Mouse (Mus musculus) limb, embryonic 11.5 days (tissue): Measurements from ENCODE around the gene Arpc3. TPM values are rescaled to one million over a fixed set of nuclear protein-coding genes. Genes with fewer than 3 reads are reported as not detected.
"Not testable (repeated sequence)": the region's sequence is repeated elsewhere in the genome, so short reads cannot be mapped to it uniquely, and the experiment has no call there.

ENCODE experiments used
- ATAC-seq: fragments of 200-750 bp; cut with Nextera tagmentation; 2 replicates; pipeline ENCODE4 v1.8.0; 2017; ENCODE audit warnings: low read depth; ENCODE audit not compliant: insufficient number of reproducible peaks, low FRiP score, low TSS enrichment
- DNase-seq: peaks from one replicate; pipeline ENCODE4 v3.0.0-alpha.2; 2015; ENCODE audit warnings: low spot score
- H3K27ac ChIP-seq: fragments of 300-500 bp; sonication (generic); replicated peaks from 2 replicates; pipeline ENCODE4 v1.5.1; 2014; ENCODE audit warnings: low read depth, mild to moderate bottlenecking, low read length
- H3K27me3 ChIP-seq: fragments of 300-500 bp; sonication (generic); 2 replicates; pipeline ENCODE4 v1.6.1; 2014; ENCODE audit warnings: mild to moderate bottlenecking, low read length, mixed read lengths; ENCODE audit not compliant: control insufficient read depth, insufficient read depth
- H3K36me3 ChIP-seq: fragments of 300-500 bp; sonication (generic); 2 replicates; pipeline ENCODE4 v1.6.1; 2014; ENCODE audit warnings: mild to moderate bottlenecking, low read length, moderate library complexity, mixed read lengths; ENCODE audit not compliant: control insufficient read depth, insufficient read depth
- H3K4me1 ChIP-seq: fragments of 300-500 bp; sonication (generic); 2 replicates; pipeline ENCODE4 v1.6.1; 2014; ENCODE audit warnings: low read length, mixed read lengths; ENCODE audit not compliant: control insufficient read depth, insufficient read depth
- H3K4me2 ChIP-seq: fragments of 300-500 bp; sonication (generic); 2 replicates; pipeline ENCODE4 v1.6.1; 2014; ENCODE audit warnings: low read depth, mild to moderate bottlenecking, moderate library complexity; ENCODE audit not compliant: severe bottlenecking
- H3K4me3 ChIP-seq: fragments of 300-500 bp; sonication (generic); 2 replicates; pipeline ENCODE4 v1.5.1; 2014; ENCODE audit warnings: low read depth, low read length
- H3K9ac ChIP-seq: fragments of 300-500 bp; sonication (generic); 2 replicates; pipeline ENCODE4 v1.6.1; 2014; ENCODE audit warnings: mild to moderate bottlenecking, low read length
- H3K9me3 ChIP-seq: fragments of 300-500 bp; sonication (generic); 2 replicates; pipeline ENCODE4 v1.6.1; 2016; ENCODE audit warnings: low read length; ENCODE audit not compliant: control insufficient read depth
- WGBS: fragments of 180-500 bp; shearing (Covaris S2); extraction: QIAGEN DNeasy Blood & Tissue Kit; methylation state at CpG from one replicate; pipeline ENCODE4 v1.1.7; 2014; 5-methylcytosine and 5-hydroxymethylcytosine counted together
- polyA plus RNA-seq: library from polyadenylated mRNA; unstranded; fragments of >200 nt; fragmentation: Nextera tagmentation; extraction: Ambion mirVana; gene quantifications from 2 replicates; pipeline ENCODE4 v1.2.1, GENCODE M21; 2014

Gene Arpc3
- polyA plus RNA-seq, 1 experiment from 2014 or later: 45.4 TPM

GRCm38 (mm10) chr5:122420676-122421075, 29.0 kb downstream of the Arpc3 start:
- not testable (repeated sequence) for H3K27me3 ChIP-seq, DNase-seq, H3K36me3 ChIP-seq, H3K9ac ChIP-seq, ATAC-seq, H3K9me3 ChIP-seq, H3K4me2 ChIP-seq, H3K4me1 ChIP-seq, H3K27ac ChIP-seq, H3K4me3 ChIP-seq
- WGBS: 70% methylated on average over 4 of the region's 4 CpGs

DNA sequence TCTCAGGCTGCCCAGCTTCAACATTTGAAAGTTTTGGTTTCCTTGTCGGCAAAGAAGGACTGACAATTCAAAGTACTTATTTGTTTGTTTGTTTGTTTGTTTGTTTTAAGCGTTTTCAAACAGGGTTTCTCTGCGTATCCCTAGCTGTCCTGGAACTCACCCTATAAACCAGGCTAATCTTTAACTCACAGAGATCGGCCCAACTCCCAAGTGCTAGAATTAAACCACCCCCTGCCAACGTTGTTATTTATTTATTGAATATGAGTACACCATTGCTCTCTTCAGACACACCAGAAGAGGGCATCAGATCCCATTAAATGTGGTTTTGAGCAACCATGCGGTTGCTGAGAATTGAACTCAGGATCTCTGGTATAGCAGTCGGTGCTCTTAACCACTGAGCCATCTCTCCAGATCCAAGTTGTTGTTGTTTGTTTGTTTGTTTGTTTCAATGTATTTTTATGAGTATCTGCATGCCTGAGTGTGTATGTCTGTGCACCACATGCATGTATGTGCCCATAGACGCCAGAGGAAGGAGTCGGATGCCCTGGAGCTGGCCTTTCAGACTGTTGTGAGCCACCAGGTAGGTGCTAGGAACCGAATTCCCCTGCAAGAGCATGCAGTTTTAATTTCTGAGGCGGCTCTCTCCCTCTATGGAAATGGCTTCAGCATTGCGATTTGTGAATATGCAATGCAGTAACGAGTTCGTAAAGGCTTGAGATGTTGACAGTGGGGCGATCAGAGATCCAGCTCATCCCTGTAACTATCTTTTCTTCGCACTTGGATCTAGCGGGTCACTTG, 29.8 kb downstream of the Arpc3 start, which contains the start of gene Anapc7:
Anapc7 (plus strand) TSS at position 423 of the 798 bp plus-strand sequence.
- Histone ChIP-seq H3K36me3 (no peaks in the 10 kb centered on the region), H3K9me3 (no peaks in the 10 kb centered on the region), H3K4me3 (peak within 1 kb of the TSS; percentile 93), H3K27me3 (no peaks in the 10 kb centered on the region), H3K4me2 (peak within 1 kb of the TSS; percentile 93), H3K9ac (peak within 1 kb of the TSS; percentile 89), H3K27ac (peak within 1 kb of the TSS; percentile 64; the same call in 1 of the 2 replicates), H3K4me1 (no peaks in the 10 kb centered on the region; the same call in 1 of the 2 replicates)
- ATAC-seq (no peak), DNase-seq (no peak)
- WGBS: 25% methylated on average over 17 of the region's 17 CpGs

DNA sequence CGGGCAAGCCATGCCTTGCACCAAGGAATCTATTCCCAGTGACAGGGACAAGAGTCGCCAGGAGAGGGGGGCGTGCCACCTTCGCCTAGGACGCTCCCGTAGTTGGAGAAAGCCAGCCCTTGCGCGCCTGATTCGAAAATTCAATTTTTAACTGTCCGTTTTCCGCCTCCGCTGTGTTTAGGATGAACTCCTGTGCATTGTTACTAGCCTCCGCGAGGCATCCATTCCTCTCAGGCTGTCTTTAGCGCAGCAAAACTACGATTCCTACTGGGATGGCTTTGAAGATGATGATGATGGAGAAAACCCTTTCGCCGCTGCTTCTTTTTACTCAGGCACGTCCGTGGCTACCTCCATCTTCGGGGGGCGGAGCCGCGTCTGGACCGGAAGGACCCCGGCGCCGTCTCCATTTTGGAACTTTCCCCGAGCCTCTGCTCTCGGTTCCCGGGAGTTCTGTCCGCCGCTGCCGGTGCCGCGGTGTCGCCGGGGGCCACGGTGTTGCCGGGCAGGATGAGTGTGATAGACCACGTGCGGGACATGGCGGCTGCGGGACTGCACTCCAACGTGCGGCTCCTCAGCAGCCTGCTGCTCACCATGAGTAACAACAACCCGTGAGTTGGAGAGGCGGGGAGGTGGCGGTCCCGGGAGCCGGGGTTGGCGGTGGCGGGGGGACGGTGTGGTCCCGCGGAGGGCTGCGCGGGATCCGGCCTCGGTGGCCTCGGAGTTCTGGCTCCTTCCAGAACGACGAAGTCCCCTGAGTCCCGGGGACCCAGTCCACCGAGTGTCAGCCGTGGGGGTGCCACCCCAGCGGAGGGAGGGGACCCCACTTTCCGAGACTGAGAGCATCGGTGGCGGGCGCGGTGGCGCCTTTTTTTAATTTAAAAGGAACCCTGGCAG, 30.6 kb downstream of the Arpc3 start:
- Histone ChIP-seq H3K9me3 (no peaks in the 10 kb centered on the region), H3K9ac (peak overlapping the region; percentile 89), H3K36me3 (no peaks in the 10 kb centered on the region), H3K4me2 (peak overlapping the region; percentile 93), H3K27ac (peak overlapping the region; percentile 64; the same call in 1 of the 2 replicates), H3K4me3 (peak overlapping the region; percentile 93), H3K4me1 (no peaks in the 10 kb centered on the region; the same call in 1 of the 2 replicates), H3K27me3 (no peaks in the 10 kb centered on the region)
- ATAC-seq (peak; percentile 79), DNase-seq (peak; percentile 95)
- WGBS: under 1% methylated on average over 73 of the region's 73 CpGs

DNA sequence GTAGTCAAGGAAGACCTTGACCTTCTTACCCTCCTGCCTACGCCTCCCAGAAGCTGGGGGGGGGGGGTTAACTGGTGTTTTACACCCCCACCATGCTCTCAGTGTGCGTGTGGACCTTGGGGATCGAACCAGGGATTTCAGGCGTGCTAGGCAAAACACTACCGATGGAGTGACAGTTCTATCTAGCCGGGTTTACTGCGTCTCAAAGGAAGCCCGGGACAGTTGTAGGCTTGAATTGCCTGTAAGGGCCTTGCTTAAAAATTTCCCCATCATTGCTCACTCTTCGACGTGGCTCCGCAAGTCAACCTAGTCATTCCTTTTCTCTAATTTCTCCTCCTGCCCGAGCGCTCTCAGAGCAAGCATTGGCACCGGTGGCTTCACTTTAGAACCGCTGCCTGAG, 31.4 kb downstream of the Arpc3 start:
- H3K9me3 ChIP-seq: no peaks in the 10 kb centered on the region
- H3K4me3 ChIP-seq: peak overlapping the region; percentile 93
- ATAC-seq: no peak
- peak overlapping the region; percentile 89 for H3K9ac ChIP-seq
- H3K27me3 ChIP-seq: no peaks in the 10 kb centered on the region
- DNase-seq: no peak
- 30% methylated on average over 15 of the region's 15 CpGs for WGBS
- H3K36me3 ChIP-seq: peaks cover 2% of the 10 kb centered on the region
- peak overlapping the region; percentile 93 for H3K4me2 ChIP-seq
- H3K4me1 ChIP-seq: no peaks in the 10 kb centered on the region; the same call in 1 of the 2 replicates
- no peak overlapping the region for H3K27ac ChIP-seq

GRCm38 (mm10) chr5:122425550-122425949, 33.9 kb downstream of the Arpc3 start:
- Histone ChIP-seq H3K9ac (no peak overlapping the region), H3K36me3 (peaks cover 14% of the 10 kb centered on the region), H3K4me2 (no peak overlapping the region), H3K27ac (no peak overlapping the region), H3K27me3 (no peaks in the 10 kb centered on the region), H3K4me3 (no peak overlapping the region), H3K9me3 (no peaks in the 10 kb centered on the region), H3K4me1 (no peaks in the 10 kb centered on the region; the same call in 1 of the 2 replicates)
- ATAC-seq: no peak
- WGBS: 87% methylated on average over 2 of the region's 2 CpGs
- DNase-seq: no peak

DNA sequence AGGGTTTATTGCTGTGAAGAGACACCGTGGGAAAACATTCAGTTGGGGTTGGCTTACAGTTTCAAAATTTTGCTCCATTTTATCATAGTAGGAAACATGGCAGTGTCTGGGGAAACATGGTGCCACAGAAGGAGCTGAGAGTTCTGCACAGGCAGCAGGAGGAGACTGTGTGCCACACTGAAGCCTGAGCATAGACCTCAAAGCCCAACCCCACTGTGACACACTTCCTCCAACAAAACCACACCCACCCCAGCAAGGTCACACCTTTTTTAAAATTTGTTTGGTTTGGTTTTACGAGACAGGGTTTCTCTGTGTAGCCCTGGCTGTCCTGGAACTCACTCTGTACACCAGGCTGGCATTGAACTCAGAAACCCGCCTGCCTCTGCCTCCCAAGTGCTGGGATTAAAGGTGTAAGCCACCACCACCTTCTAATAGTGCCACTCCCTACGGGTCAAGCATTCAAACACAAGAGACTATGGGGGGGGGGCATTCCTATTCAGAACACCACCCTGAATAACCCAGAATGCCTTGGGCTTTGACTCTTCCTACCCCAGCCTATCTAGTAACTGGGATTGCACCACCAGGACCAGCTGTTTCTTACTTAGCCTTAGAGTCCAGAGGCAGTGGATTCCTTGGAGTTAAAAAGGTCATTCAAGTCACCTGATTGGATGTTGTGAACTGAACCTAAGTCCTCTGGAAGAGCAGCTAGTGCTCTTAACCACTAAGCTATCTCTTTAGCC, 38.5 kb downstream of the Arpc3 start:
- no peaks in the 10 kb centered on the region for H3K9me3 ChIP-seq
- no peak overlapping the region for H3K27ac ChIP-seq
- 95% methylated on average over 4 of the region's 4 CpGs for WGBS
- DNase-seq (no peak), ATAC-seq (no peak)
- H3K9ac ChIP-seq: no peak overlapping the region
- no peaks in the 10 kb centered on the region for H3K4me1 ChIP-seq
- peaks cover 31% of the 10 kb centered on the region for H3K36me3 ChIP-seq
- no peak overlapping the region for H3K4me3 ChIP-seq
- H3K4me2 ChIP-seq: no peak overlapping the region
- no peaks in the 10 kb centered on the region for H3K27me3 ChIP-seq

- no peak overlapping the region for H3K27ac ChIP-seq
- no peak overlapping the region for H3K4me3 ChIP-seq
- H3K27me3 ChIP-seq: no peaks in the 10 kb centered on the region
- H3K36me3 ChIP-seq: peaks cover 31% of the 10 kb centered on the region
- no peak overlapping the region for H3K9ac ChIP-seq
- no peak for ATAC-seq
- DNase-seq: no peak
- H3K4me1 ChIP-seq: no peaks in the 10 kb centered on the region
- WGBS: 95% methylated on average over 8 of the region's 8 CpGs
- no peaks in the 10 kb centered on the region for H3K9me3 ChIP-seq
- H3K4me2 ChIP-seq: no peak overlapping the region
Observed at GRCm38 (mm10) chr5:122431221-122431620, 39.5 kb downstream of the Arpc3 start.

DNA sequence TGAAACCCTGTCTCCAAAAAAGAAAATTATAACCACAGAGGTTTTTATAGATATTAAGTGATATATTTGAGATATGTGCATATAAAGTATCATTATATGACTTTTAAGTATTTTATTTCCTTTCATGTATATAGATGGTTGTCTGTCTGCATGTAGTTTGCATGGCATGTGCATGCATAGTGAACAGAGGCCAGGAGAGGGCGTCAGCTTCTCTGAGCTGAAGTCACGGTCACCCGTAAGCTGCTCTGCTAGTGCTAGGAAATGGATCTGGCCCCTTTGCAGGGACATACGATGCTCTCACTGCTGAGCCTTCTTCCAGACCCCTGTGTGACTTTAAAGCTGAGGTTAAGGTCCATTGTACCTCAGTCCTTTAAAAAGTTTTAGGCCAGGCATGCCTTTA, 42.9 kb downstream of the Arpc3 start:
- ATAC-seq (no peak), DNase-seq (no peak)
- no peak overlapping the region for H3K4me2 ChIP-seq
- no peaks in the 10 kb centered on the region for H3K9me3 ChIP-seq
- no peaks in the 10 kb centered on the region for H3K4me1 ChIP-seq
- WGBS: 83% methylated on average over 4 of the region's 4 CpGs
- H3K27me3 ChIP-seq: no peaks in the 10 kb centered on the region
- H3K4me3 ChIP-seq: no peak overlapping the region
- peaks cover 47% of the 10 kb centered on the region for H3K36me3 ChIP-seq
- H3K9ac ChIP-seq: no peak overlapping the region
- no peak overlapping the region for H3K27ac ChIP-seq
